Mouse (Mus musculus) thymus, adult 2 months (tissue): Measurements from ENCODE around the gene 1810046K07Rik.

Experiments used
- CTCF ChIP-seq: fragments of 200-500 bp; IDR thresholded peaks from 2 replicates; pipeline ENCODE4 v1.5.1; 2012; ENCODE audit warnings: mild to moderate bottlenecking, control low read depth, low read length, moderate library complexity, borderline replicate concordance; ENCODE audit not compliant: control insufficient read depth, poor library complexity, insufficient read depth; ENCODE audit errors: extremely low read depth
- POLR2A ChIP-seq: fragments of 200-500 bp; IDR thresholded peaks from 2 replicates; pipeline ENCODE4 v1.6.1; 2012; ENCODE audit warnings: mild to moderate bottlenecking, low read length, control low read depth, moderate library complexity; ENCODE audit not compliant: control insufficient read depth, poor library complexity, insufficient read depth; ENCODE audit errors: extremely low read depth

DNA sequence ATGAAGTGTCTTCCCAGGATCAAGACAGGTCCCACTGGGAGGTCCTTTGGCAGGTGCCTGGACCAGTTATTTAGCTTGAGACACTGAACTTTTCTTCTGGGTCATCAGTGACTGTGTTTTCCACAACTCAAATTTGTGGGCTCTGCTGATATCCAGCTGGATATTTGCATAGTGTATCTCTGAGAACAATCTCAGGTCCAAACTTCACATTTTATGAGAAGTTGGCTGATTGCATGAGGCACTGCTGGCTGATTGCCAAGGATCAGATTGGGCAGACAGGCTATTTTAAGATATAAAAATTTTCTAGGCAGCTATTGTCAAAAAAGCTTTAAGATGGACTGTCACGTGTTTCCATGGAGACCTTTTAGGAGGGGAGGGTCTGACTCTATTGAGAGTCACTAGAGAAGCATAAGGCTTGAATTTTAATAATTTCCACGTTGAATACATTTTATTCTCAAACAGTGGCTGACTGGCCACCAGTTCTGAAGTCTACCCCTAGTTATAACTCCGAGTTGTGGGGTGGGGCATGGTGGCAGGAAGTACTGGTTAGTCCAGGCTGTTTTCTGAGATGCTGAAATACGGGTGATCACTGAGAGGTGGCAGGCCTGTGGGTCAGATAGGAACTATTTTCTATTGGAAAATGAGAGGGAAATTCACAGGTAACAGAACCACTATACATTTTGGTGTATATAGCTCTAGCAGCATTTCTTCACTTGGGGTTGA is 71.8 kb downstream of the 1810046K07Rik start:
- no peak for TF ChIP-seq CTCF
- TF ChIP-seq POLR2A = no peak
